Mouse (Mus musculus): Measurements from ENCODE around the gene Mcf2. TPM values are rescaled to one million over a fixed set of nuclear protein-coding genes. Genes with fewer than 3 reads are reported as not detected.

Gene Mcf2
- 2.7 and 3.3 TPM in 2 replicates for polyA plus RNA-seq (2015; fragmentation: Nextera tagmentation; extraction: Ambion mirVana)

- WGBS = 18% methylated on average over 26 of the region's 28 CpGs
- Histone ChIP-seq H3K27ac (replicated peaks) (no peak within 1 kb of the TSS), H3K9me3 (replicated peaks) (no peaks in the 10 kb centered on the region), H3K36me3 (no peaks in the 10 kb centered on the region), H3K4me3 (replicated peaks) (peak within 1 kb of the TSS; percentile 43), H3K9ac (replicated peaks) (0 out of 2 replicates have a peak within 1 kb of the TSS, but pooled peaks have one; percentile 26), H3K4me2 (peak within 1 kb of the TSS; percentile 87), H3K4me1 (no peaks in the 10 kb centered on the region), H3K27me3 (replicated peaks) (no peaks in the 10 kb centered on the region)
- ATAC-seq (ENCODE audit: low FRiP score) = peak; percentile 59
Measured at GRCm38 (mm10) chrX:60178744-60179458, at the start of gene Mcf2. Gene Mcf2, minus strand, starts transcription at chrX:60179089.

DNA sequence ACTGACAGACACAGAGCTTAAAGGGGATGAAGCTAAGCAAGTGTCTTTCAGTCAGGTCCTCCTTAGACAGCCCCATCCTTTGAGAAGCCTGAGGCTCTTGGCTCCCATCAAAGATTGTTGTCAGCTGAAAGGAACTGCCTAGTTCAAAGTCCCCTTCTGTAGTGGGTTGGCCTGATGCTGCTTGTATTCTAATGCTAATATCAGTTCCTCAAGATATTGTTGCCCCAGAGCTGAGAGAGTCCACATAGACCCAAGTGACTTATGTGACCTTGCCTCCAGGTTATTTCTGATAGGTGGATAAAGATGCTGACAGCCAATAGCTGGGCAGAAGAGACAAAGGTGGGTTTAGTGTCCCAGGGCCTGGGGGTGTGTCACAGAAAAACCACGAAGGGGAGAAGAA is 8.8 kb upstream of the Mcf2 start:
- no peak overlapping the region for H3K9ac ChIP-seq (replicated peaks)
- WGBS = 53% methylated on average over 1 of the region's 1 CpGs

GRCm38 (mm10) chrX:60182611-60183010 is 3.7 kb upstream of the Mcf2 start:
- ATAC-seq (ENCODE audit: low FRiP score) = no peak
- H3K27me3 ChIP-seq (replicated peaks) = no peaks in the 10 kb centered on the region
- no peak overlapping the region for H3K4me2 ChIP-seq
- H3K4me3 ChIP-seq (replicated peaks) = no peak overlapping the region
- H3K36me3 ChIP-seq = no peaks in the 10 kb centered on the region
- H3K27ac ChIP-seq (replicated peaks) = no peak overlapping the region
- H3K4me1 ChIP-seq = no peaks in the 10 kb centered on the region
- WGBS = 62% methylated on average over 3 of the region's 3 CpGs
- H3K9me3 ChIP-seq (replicated peaks) = no peaks in the 10 kb centered on the region
- H3K9ac ChIP-seq (replicated peaks) = no peak overlapping the region

More for the DNA sequence above, 8.8 kb upstream of the Mcf2 start:
- H3K9me3 ChIP-seq (replicated peaks) = no peaks in the 10 kb centered on the region
- no peak overlapping the region for H3K4me3 ChIP-seq (replicated peaks)
- no peaks in the 10 kb centered on the region for H3K27me3 ChIP-seq (replicated peaks)
- no peaks in the 10 kb centered on the region for H3K36me3 ChIP-seq
- no peak for ATAC-seq (ENCODE audit: low FRiP score)
- H3K27ac ChIP-seq (replicated peaks) = no peak overlapping the region
- no peak overlapping the region for H3K4me2 ChIP-seq
- no peaks in the 10 kb centered on the region for H3K4me1 ChIP-seq

DNA sequence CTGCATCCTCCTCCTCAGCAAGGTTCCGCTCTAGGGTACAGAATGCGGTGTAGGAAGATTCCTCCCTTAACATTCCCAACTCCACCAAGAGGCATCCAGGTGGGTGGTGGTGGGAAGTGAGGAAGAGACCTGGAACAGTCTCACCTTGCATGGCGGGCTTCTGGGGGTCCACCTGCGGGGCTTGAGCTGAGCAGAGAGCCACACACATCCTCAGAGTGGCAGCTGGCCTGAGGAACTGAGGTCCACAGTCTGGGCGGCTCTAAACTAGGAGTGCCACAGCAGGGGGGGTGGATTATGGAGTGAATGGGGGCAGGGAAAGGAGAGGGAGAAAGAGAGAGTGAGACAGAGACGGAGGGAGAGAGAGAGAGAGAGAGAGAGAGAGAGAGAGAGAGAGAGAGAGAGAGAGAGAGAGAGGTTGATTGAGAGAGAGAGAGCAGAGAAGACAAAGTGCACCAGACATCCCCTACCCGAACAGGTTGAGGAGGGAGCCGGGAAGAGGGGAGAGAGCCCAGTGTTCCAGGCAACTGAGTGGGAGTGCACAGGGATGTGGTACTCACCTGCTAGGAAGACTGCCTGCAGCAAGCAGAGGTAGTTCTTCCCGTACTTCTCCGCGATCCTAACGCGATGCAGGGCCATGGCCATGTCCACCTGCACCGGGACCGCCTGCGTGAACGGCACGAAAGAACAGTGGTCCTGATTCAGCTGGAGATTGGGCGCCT is 705 bp downstream of the Mcf2 start:
- H3K27me3 ChIP-seq (replicated peaks) = no peaks in the 10 kb centered on the region
- H3K4me1 ChIP-seq = no peaks in the 10 kb centered on the region
- 13% methylated on average over 17 of the region's 19 CpGs for WGBS
- H3K4me3 ChIP-seq (replicated peaks) = peak overlapping the region; percentile 43
- H3K36me3 ChIP-seq = no peaks in the 10 kb centered on the region
- H3K9ac ChIP-seq (replicated peaks) = 0 out of 2 replicates have a peak overlapping the region, but pooled peaks have one; percentile 26
- ATAC-seq (ENCODE audit: low FRiP score) = peak; percentile 66; the same call in 1 of the 2 replicates
- no peaks in the 10 kb centered on the region for H3K9me3 ChIP-seq (replicated peaks)
- peak overlapping the region; percentile 87 for H3K4me2 ChIP-seq
- no peak overlapping the region for H3K27ac ChIP-seq (replicated peaks)

GRCm38 (mm10) chrX:60170106-60170505 is 8.8 kb downstream of the Mcf2 start:
- Histone ChIP-seq H3K4me3 (replicated peaks) (no peak overlapping the region), H3K27ac (replicated peaks) (no peak overlapping the region), H3K27me3 (replicated peaks) (no peaks in the 10 kb centered on the region), H3K9ac (replicated peaks) (no peak overlapping the region), H3K9me3 (replicated peaks) (no peaks in the 10 kb centered on the region), H3K4me2 (no peak overlapping the region), H3K4me1 (no peaks in the 10 kb centered on the region), H3K36me3 (no peaks in the 10 kb centered on the region)
- WGBS = 89% methylated on average over 5 of the region's 5 CpGs
- no peak for ATAC-seq (ENCODE audit: low FRiP score)

DNA sequence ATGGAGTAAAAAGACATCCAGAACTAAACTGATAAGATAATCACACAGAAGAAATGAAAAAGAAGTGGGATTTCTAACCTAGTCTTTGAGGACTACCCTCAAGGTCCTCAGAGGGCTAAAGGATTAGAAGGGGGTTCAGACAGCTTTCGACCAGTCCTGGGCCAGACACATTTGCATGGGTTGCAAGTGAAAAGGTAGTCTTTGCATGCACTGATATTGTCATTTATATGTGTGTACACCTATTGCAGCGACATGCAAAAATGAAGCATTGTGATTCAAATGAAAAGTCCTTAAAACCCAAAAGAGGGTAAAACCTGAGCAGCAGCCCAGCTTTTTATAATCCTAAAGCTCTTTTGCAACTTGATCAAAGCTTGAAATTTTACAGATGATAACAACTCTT is 9.4 kb downstream of the Mcf2 start:
- H3K36me3 ChIP-seq = no peaks in the 10 kb centered on the region
- no peak overlapping the region for H3K4me2 ChIP-seq
- no peak overlapping the region for H3K4me3 ChIP-seq (replicated peaks)
- H3K9me3 ChIP-seq (replicated peaks) = no peaks in the 10 kb centered on the region
- no peak for ATAC-seq (ENCODE audit: low FRiP score)
- no peaks in the 10 kb centered on the region for H3K27me3 ChIP-seq (replicated peaks)
- 76% methylated on average over 2 of the region's 2 CpGs for WGBS
- no peak overlapping the region for H3K9ac ChIP-seq (replicated peaks)
- H3K4me1 ChIP-seq = no peaks in the 10 kb centered on the region
- H3K27ac ChIP-seq (replicated peaks) = no peak overlapping the region

DNA sequence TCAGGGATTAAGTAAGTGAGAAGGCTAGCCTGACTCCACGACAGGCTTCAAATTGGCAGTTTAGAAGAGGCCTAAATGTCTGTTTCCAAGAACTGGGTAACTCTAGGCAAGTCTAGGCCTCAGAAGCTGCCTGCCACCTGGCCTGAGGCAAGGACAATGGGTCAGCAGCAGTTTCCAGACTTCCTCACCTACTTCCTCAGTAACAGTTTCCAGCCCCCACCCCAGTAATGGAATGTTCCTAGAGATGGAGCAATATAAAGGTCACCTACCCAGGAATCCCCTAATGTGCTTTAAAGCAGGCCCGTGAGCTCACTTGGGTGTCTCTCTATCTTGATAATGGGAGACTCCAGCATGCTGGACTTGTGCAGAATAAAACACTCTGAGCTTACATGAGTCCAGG is 10.1 kb downstream of the Mcf2 start:
- Histone ChIP-seq H3K9ac (replicated peaks) (no peak overlapping the region), H3K9me3 (replicated peaks) (no peaks in the 10 kb centered on the region), H3K36me3 (no peaks in the 10 kb centered on the region), H3K27me3 (replicated peaks) (no peaks in the 10 kb centered on the region), H3K4me2 (no peak overlapping the region), H3K27ac (replicated peaks) (no peak overlapping the region), H3K4me3 (replicated peaks) (no peak overlapping the region), H3K4me1 (no peaks in the 10 kb centered on the region)
- no peak for ATAC-seq (ENCODE audit: low FRiP score)
- WGBS = 87% methylated on average over 2 of the region's 2 CpGs

DNA sequence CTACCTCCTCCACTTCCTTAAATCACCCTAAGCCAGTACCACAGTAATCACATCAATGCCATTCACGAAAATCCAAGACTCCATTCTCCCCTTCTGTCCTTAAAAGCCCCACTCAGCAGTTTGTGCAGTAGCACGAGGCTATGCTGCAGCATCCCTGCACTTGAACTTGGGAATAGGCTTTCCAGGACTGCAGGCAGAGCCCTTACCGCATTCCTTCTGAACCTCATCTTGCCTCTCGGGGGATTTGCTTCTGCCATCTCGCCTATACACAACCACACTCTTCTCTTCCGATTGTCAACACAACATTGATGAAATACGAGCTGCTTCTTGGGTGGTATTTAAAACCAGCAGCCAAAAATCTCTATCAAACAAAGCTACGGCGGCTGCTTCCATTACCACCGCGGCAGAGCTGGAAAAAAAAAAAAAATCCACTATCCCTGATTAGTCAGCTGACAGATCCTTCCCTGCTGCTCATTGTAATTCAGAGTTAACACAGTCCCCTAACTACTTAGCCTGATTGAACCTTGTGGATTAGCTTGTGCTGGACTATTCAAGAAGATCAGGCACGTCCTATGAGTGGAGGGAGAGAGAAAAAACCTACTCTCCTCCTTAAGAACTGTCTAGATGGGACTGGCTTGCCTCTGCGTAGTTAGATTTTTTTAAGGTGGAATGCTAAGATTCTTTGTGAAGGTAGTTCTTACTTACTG is 31.5 kb downstream of the Mcf2 start:
- peak overlapping the region; percentile 48; the same call in 1 of the 2 replicates for H3K27ac ChIP-seq (replicated peaks)
- peak overlapping the region; percentile 41 for H3K9ac ChIP-seq (replicated peaks)
- WGBS = 24% methylated on average over 13 of the region's 13 CpGs
- H3K4me3 ChIP-seq (replicated peaks) = peak overlapping the region; percentile 39
- H3K9me3 ChIP-seq (replicated peaks) = no peaks in the 10 kb centered on the region
- peak overlapping the region; percentile 47 for H3K4me2 ChIP-seq
- H3K4me1 ChIP-seq = no peaks in the 10 kb centered on the region
- no peaks in the 10 kb centered on the region for H3K27me3 ChIP-seq (replicated peaks)
- no peaks in the 10 kb centered on the region for H3K36me3 ChIP-seq
- ATAC-seq (ENCODE audit: low FRiP score) = peak; percentile 90

DNA sequence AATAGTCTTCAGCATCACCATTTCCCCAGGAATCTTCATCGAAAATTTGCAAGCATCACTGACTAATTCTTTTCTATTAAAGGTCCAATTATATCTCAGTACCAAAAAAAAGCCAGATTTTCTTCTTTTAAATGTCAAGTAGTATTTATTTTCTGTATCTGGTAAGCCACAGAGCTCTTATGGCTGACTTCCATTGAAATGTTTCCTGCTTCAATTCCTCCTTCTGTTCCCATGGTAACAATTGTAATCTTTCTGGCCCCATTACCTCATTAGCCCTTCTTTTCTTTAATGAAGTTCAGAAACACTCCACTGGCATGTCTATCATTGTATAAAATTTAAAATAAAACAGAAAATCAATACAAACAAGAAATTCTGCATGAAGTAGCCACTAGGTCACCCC is 103.5 kb downstream of the Mcf2 start:
- no peaks in the 10 kb centered on the region for H3K27me3 ChIP-seq (replicated peaks)
- H3K4me2 ChIP-seq = no peak overlapping the region
- no peak overlapping the region for H3K4me3 ChIP-seq (replicated peaks)
- H3K27ac ChIP-seq (replicated peaks) = no peak overlapping the region
- H3K9ac ChIP-seq (replicated peaks) = no peak overlapping the region
- WGBS = 55% methylated on average over 1 of the region's 1 CpGs
- no peak for ATAC-seq (ENCODE audit: low FRiP score)
- H3K9me3 ChIP-seq (replicated peaks) = no peaks in the 10 kb centered on the region
- no peaks in the 10 kb centered on the region for H3K36me3 ChIP-seq
- no peaks in the 10 kb centered on the region for H3K4me1 ChIP-seq

DNA sequence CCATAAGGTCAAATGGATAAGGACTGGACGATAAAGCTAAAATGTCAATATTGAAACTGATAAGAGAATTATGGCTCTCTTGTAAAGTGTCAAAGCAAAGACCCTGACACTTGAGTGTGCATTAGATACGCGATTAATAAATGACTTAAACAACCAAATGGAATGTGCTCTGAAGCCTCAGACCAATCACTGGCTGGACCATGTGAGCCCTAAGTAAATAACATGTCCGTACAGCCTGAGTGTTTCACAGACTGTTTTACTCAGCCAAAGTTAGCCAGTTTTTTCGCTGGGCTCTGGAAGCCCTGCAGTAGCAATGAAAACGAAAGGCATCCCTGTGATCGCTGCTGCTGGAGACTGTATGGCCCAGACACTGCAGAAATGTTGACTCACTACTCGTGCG is 123.7 kb downstream of the Mcf2 start:
- 91% methylated on average over 9 of the region's 9 CpGs for WGBS
- no peak for ATAC-seq (ENCODE audit: low FRiP score)
- H3K9me3 ChIP-seq (replicated peaks) = no peaks in the 10 kb centered on the region
- no peak overlapping the region for H3K4me3 ChIP-seq (replicated peaks)
- no peaks in the 10 kb centered on the region for H3K36me3 ChIP-seq
- H3K4me2 ChIP-seq = no peak overlapping the region
- no peaks in the 10 kb centered on the region for H3K27me3 ChIP-seq (replicated peaks)
- no peaks in the 10 kb centered on the region for H3K4me1 ChIP-seq
- no peak overlapping the region for H3K27ac ChIP-seq (replicated peaks)
- no peak overlapping the region for H3K9ac ChIP-seq (replicated peaks)

DNA sequence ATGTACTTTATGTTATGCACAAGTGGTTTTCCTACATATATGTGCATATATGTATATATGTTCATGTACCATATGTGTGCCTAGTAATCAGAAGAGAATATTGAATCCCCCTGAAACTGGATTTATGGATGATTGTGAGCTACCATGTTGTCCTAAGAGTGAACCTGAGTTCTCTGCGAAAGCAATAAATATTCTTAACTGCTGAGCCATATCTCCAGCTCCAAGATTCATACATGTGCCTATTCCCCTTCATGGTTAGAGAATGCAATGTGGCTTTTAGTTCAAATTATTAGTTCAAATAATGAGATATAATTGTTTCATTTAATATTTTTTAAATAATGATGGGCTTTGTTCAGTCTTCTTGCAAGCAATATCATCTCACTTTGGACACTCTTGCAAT is 124.1 kb downstream of the Mcf2 start:
- WGBS = 100% methylated on average over 1 of the region's 1 CpGs
- H3K4me2 ChIP-seq = no peak overlapping the region
- no peaks in the 10 kb centered on the region for H3K36me3 ChIP-seq
- H3K9ac ChIP-seq (replicated peaks) = no peak overlapping the region
- no peaks in the 10 kb centered on the region for H3K27me3 ChIP-seq (replicated peaks)
- H3K27ac ChIP-seq (replicated peaks) = no peak overlapping the region
- no peak for ATAC-seq (ENCODE audit: low FRiP score)
- no peaks in the 10 kb centered on the region for H3K4me1 ChIP-seq
- H3K4me3 ChIP-seq (replicated peaks) = no peak overlapping the region
- no peaks in the 10 kb centered on the region for H3K9me3 ChIP-seq (replicated peaks)
